Mouse (Mus musculus) myocyte (in vitro differentiated cells): Measurements from ENCODE around the gene Wars.

Source experiments
- E2F4 ChIP-seq: IDR thresholded peaks from one replicate; pipeline ENCODE4 v1.6.1; 2011; ENCODE audit warnings: mild to moderate bottlenecking, control low read depth, moderate library complexity; ENCODE audit not compliant: insufficient read depth
- POLR2A ChIP-seq: IDR thresholded peaks from one replicate; pipeline ENCODE4 v1.6.1; 2011; ENCODE audit warnings: low read depth, mild to moderate bottlenecking, control low read depth, moderate library complexity; ENCODE audit not compliant: insufficient read length

DNA sequence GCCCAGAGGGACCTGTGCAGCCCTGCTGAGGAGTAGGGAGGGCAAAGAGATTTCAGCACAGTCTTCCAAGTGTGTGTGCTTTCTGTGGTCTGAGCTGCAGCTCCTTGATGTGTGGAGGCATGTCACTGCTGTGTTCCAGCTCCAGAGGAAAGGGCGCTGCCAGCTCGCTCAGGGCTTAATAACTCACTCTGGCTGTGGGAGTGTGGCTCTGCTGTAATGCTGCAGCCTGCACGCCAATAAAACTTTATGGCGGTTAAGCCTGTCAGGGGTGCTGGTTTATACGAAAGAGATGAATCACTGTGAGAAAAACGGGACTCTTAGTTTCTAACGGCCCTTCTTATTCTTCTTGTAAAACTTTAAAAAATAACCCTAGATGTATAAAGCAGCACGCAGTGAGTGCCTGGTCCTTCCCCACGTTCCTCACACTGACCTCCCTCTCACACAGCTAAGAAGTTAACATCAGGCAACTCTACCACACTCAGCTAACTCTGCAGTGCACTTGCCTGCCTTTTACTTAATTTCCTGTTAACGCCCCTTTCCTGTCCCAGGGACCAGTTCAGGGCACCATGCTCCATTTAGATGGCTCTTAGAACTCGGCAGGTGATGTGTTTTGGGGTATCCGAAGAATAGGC is 20.9 kb upstream of the Wars start:
- TF ChIP-seq POLR2A = no peak
- no peak for TF ChIP-seq E2F4
